Mouse (Mus musculus) limb, embryonic 12.5 days (tissue): ENCODE results near the gene Abcg1. TPM values are rescaled to one million over a fixed set of nuclear protein-coding genes. Genes with fewer than 3 reads are reported as not detected.

Experiments
- ATAC-seq: fragments of 200-750 bp; cut with Nextera tagmentation; 2 replicates; pipeline ENCODE4 v1.8.0; 2017; ENCODE audit warnings: low read depth, moderate TSS enrichment; ENCODE audit not compliant: insufficient number of reproducible peaks, insufficient read depth, low FRiP score, low TSS enrichment
- H3K27ac ChIP-seq: fragments of 300-500 bp; sonication (generic); 2 replicates; pipeline ENCODE4 v1.5.1; 2016; ENCODE audit warnings: mild to moderate bottlenecking, moderate library complexity
- H3K27me3 ChIP-seq: fragments of 300-500 bp; sonication (generic); 2 replicates; pipeline ENCODE4 v1.6.1; 2016; ENCODE audit warnings: mild to moderate bottlenecking, moderate library complexity
- H3K36me3 ChIP-seq: fragments of 300-500 bp; sonication (generic); 2 replicates; pipeline ENCODE4 v1.6.1; 2016; ENCODE audit warnings: mild to moderate bottlenecking, moderate library complexity
- H3K4me1 ChIP-seq: fragments of 300-500 bp; sonication (generic); replicated peaks from 2 replicates; pipeline ENCODE4 v1.6.1; 2016
- H3K4me2 ChIP-seq: fragments of 300-500 bp; sonication (generic); 2 replicates; pipeline ENCODE4 v1.6.1; 2016; ENCODE audit warnings: mild to moderate bottlenecking, moderate library complexity
- H3K4me3 ChIP-seq: fragments of 300-500 bp; sonication (generic); replicated peaks from 2 replicates; pipeline ENCODE4 v1.5.1; 2016; ENCODE audit warnings: mild to moderate bottlenecking
- H3K9ac ChIP-seq: fragments of 300-500 bp; sonication (generic); replicated peaks from 2 replicates; pipeline ENCODE4 v1.6.1; 2016; ENCODE audit warnings: mild to moderate bottlenecking, moderate library complexity
- H3K9me3 ChIP-seq: fragments of 300-500 bp; sonication (generic); 2 replicates; pipeline ENCODE4 v1.6.1; 2016; ENCODE audit warnings: mild to moderate bottlenecking, moderate library complexity
- WGBS: fragments of 180-500 bp; shearing (Covaris S2); methylation state at CpG from one replicate; pipeline ENCODE4 v1.1.7; 2016; 5-methylcytosine and 5-hydroxymethylcytosine counted together
- polyA plus RNA-seq: library from polyadenylated mRNA; unstranded; fragments of >200 nt; fragmentation: Nextera tagmentation; extraction: Ambion mirVana; gene quantifications from 2 replicates; pipeline ENCODE4 v1.2.1, GENCODE M21; 2016

Abcg1 gene
- polyA plus RNA-seq, 1 experiment from 2014 or later: 10.9 TPM

GRCm38 (mm10) chr17:31157921-31158320 is 100.4 kb downstream of the Abcg1 start:
- Histone ChIP-seq H3K4me3 (no peak overlapping the region), H3K9ac (no peak overlapping the region), H3K9me3 (no peaks in the 10 kb centered on the region), H3K27ac (no peak overlapping the region), H3K4me2 (no peak overlapping the region), H3K4me1 (no peaks in the 10 kb centered on the region), H3K36me3 (no peaks in the 10 kb centered on the region), H3K27me3 (peaks cover 8% of the 10 kb centered on the region; the same call in 1 of the 2 replicates)
- WGBS: 74% methylated on average over 6 of the region's 6 CpGs
- no peak for ATAC-seq

DNA sequence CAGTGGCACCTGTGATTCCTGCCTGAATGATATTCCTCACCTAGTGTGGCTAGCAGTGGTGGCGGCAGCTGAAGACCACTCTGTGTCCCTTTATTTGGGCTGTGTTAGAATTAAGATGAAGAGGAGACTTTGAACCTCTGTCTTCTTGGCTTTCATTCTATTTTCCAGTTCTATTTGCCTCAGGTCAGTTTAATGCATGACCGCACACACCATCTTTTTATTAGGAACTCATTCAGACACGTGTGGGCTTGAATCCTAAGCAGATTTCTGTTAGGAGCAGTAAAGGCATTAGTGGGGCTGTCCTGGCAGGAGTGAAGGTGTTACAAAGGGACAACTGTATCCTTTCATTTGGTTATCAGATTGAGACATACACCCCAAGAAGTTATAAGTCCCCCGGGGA is 102.8 kb downstream of the Abcg1 start:
- peaks cover 25% of the 10 kb centered on the region; the same call in 1 of the 2 replicates for H3K27me3 ChIP-seq
- no peak overlapping the region for H3K27ac ChIP-seq
- H3K36me3 ChIP-seq: no peaks in the 10 kb centered on the region
- WGBS: 77% methylated on average over 4 of the region's 4 CpGs
- H3K9me3 ChIP-seq: no peaks in the 10 kb centered on the region
- H3K9ac ChIP-seq: no peak overlapping the region
- ATAC-seq: no peak
- H3K4me3 ChIP-seq: no peak overlapping the region
- H3K4me1 ChIP-seq: no peaks in the 10 kb centered on the region
- H3K4me2 ChIP-seq: no peak overlapping the region

DNA sequence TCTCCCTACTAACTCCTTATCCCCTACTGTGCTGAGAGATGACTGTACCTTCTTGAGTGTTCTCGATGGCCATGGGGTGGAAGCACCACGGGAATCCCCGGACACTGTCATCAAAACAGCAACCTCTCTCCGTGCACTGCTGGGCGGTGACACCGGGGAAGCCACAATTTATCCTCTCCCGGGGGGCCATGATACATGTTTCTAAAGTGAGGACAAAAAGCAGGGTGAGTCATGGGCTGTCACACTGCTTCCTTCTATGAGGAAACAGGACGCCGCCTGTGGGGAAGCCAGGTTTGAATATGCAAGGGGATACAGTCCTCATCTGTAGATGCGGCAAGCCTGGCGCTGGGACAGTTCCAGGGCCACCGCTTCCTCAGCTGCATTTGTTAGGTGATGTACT is 105.1 kb downstream of the Abcg1 start:
- ATAC-seq: no peak
- no peaks in the 10 kb centered on the region for H3K36me3 ChIP-seq
- H3K4me2 ChIP-seq: no peak overlapping the region
- H3K27me3 ChIP-seq: peaks cover 48% of the 10 kb centered on the region
- H3K27ac ChIP-seq: no peak overlapping the region
- 87% methylated on average over 12 of the region's 12 CpGs for WGBS
- H3K4me3 ChIP-seq: no peak overlapping the region
- H3K9ac ChIP-seq: no peak overlapping the region
- no peaks in the 10 kb centered on the region for H3K4me1 ChIP-seq
- no peaks in the 10 kb centered on the region for H3K9me3 ChIP-seq

- H3K27me3 ChIP-seq: peaks cover 58% of the 10 kb centered on the region
- ATAC-seq: no peak
- H3K4me3 ChIP-seq: no peak overlapping the region
- no peaks in the 10 kb centered on the region for H3K4me1 ChIP-seq
- H3K4me2 ChIP-seq: no peak overlapping the region
- no peaks in the 10 kb centered on the region for H3K9me3 ChIP-seq
- 75% methylated on average over 2 of the region's 2 CpGs for WGBS
- H3K36me3 ChIP-seq: no peaks in the 10 kb centered on the region
- no peak overlapping the region for H3K27ac ChIP-seq
- H3K9ac ChIP-seq: no peak overlapping the region
Observed at GRCm38 (mm10) chr17:31163821-31164220, 106.3 kb downstream of the Abcg1 start.

- Histone ChIP-seq H3K9me3 (no peaks in the 10 kb centered on the region), H3K4me2 (no peak within 1 kb of the TSS), H3K4me3 (no peak within 1 kb of the TSS), H3K36me3 (no peaks in the 10 kb centered on the region), H3K4me1 (no peaks in the 10 kb centered on the region), H3K27me3 (peaks cover 65% of the 10 kb centered on the region), H3K27ac (no peak within 1 kb of the TSS), H3K9ac (no peak within 1 kb of the TSS)
- ATAC-seq: no peak
- WGBS: 81% methylated on average over 6 of the region's 6 CpGs
Observed at GRCm38 (mm10) chr17:31165127-31165526, 107.7 kb downstream of the Abcg1 start, which contains the start of gene Tff1. TSS of gene Tff1 (minus strand) at chr17:31165277.

Other genes with a start within 250 kb of the Abcg1 start
- not detected in 2 replicates for gene Glp1r, start 155.9 kb upstream of the Abcg1 start, polyA plus RNA-seq
- 0.09 TPM in 1 of 2 replicates, not detected in the other for gene Umodl1, start 103.0 kb upstream of the Abcg1 start, polyA plus RNA-seq
- gene Tff3, start 72.0 kb downstream of the Abcg1 start, polyA plus RNA-seq: not detected in 2 replicates
- gene Tff2, start 86.6 kb downstream of the Abcg1 start, polyA plus RNA-seq: not detected in 2 replicates
- gene Tff1, start 107.6 kb downstream of the Abcg1 start, polyA plus RNA-seq: not detected in 2 replicates
- gene Tmprss3, start 141.3 kb downstream of the Abcg1 start, polyA plus RNA-seq: not detected in 2 replicates
- gene Ubash3a, start 150.2 kb downstream of the Abcg1 start, polyA plus RNA-seq: 0.19 and 0.42 TPM in 2 replicates
- 0.40 and 0.56 TPM in 2 replicates for gene Rsph1, start 219.7 kb downstream of the Abcg1 start, polyA plus RNA-seq
- 1.5 and 2.1 TPM in 2 replicates for gene Slc37a1, start 229.1 kb downstream of the Abcg1 start, polyA plus RNA-seq